In genomic region chr1:78339941-78340340, GRCm38 (mm10) we compare ENCODE assay signal across 15 mouse cellular contexts. TPM values are rescaled to one million over a fixed set of nuclear protein-coding genes. Genes with fewer than 3 reads are reported as not detected.
"Had no signal": no experiment of that assay in that cellular context is flagged by ENCODE, and none has a peak within 500 bp of the region (broad histone marks: within the 10 kb centered on the region; RNA-seq: fewer than 3 reads in every experiment).

No protein-coding gene starts in this region.

- H3K4me2 ChIP-seq: limb, embryonic 15.5 days; liver, embryonic 12.5 days; lung, embryonic 14.5 days; neural tube, embryonic 12.5 days; stomach, embryonic 15.5 days had no signal

- H3K9ac ChIP-seq: limb, embryonic 15.5 days; liver, embryonic 12.5 days; lung, embryonic 14.5 days; neural tube, embryonic 12.5 days; stomach, embryonic 15.5 days had no signal

- H3K27ac ChIP-seq: limb, embryonic 15.5 days; liver, embryonic 12.5 days; midbrain, embryonic 10.5 days; neural tube, embryonic 12.5 days; stomach, embryonic 15.5 days had no signal

- ATAC-seq: liver, embryonic 12.5 days had no signal

- H3K4me3 ChIP-seq: limb, embryonic 15.5 days; liver, embryonic 12.5 days; midbrain, embryonic 10.5 days; neural tube, embryonic 12.5 days; stomach, embryonic 15.5 days had no signal

- DNase-seq: kidney, adult 9 months; kidney, postnatal 14 days; lung, postnatal 10 days; lung, postnatal 4 days; midbrain, embryonic 14.5 days; right cerebral cortex, postnatal 14 days; thymus, adult 2 months; thymus, postnatal 36 days had no signal

- H3K36me3 ChIP-seq: limb, embryonic 15.5 days; liver, embryonic 12.5 days; midbrain, embryonic 10.5 days; neural tube, embryonic 12.5 days; stomach, embryonic 15.5 days had no signal

- H3K4me1 ChIP-seq: liver, embryonic 12.5 days; stomach, embryonic 15.5 days had no signal

- H3K9me3 ChIP-seq: limb, embryonic 15.5 days; liver, embryonic 12.5 days; midbrain, embryonic 10.5 days; neural tube, embryonic 12.5 days; stomach, embryonic 15.5 days had no signal

- H3K27me3 ChIP-seq: limb, embryonic 15.5 days; liver, embryonic 12.5 days; stomach, embryonic 15.5 days had no signal

RNA-seq across cellular contexts. Expression of gene Sgpp2, which starts 29.8 kb away (rescaled TPM):
- total RNA-seq: megakaryocyte, adult 5-6 weeks had no signal
